ENCODE assay signal across 10 mouse cellular contexts in genomic region chr7:4671956-4672355, GRCm38 (mm10). TPM values are rescaled to one million over a fixed set of nuclear protein-coding genes. Genes with fewer than 3 reads are reported as not detected.
A peak's percentile ranks its signal among the peaks of the same experiment; 100 is the strongest.
DNase-seq lines count a peak whose midpoint lies in the region; ATAC-seq and TF ChIP-seq lines count a peak whose summit lies in the region.
"Had no signal": no experiment of that assay in that cellular context is flagged by ENCODE, and none has a peak within 500 bp of the region (broad histone marks: within the 10 kb centered on the region; RNA-seq: fewer than 3 reads in every experiment).

No protein-coding gene starts in this region.

- no peak for TF ChIP-seq CTCF in stomach, postnatal 0 days (IDR thresholded peaks at IDR 0.05; ENCODE audit: low read depth)

- no peak overlapping the region for H3K4me2 ChIP-seq in liver, embryonic 15.5 days
- H3K4me2 ChIP-seq in stomach, postnatal 0 days (replicated peaks; ENCODE audit: low read depth): no peak overlapping the region

- 71% methylated on average over 4 of the region's 4 CpGs for WGBS in liver, embryonic 15.5 days (ENCODE audit: insufficient replicate concordance)
- 59% methylated on average over 4 of the region's 4 CpGs for WGBS in stomach, postnatal 0 days

- H3K4me3 ChIP-seq in liver, embryonic 15.5 days (replicated peaks): no peak overlapping the region
- H3K4me3 ChIP-seq in stomach, postnatal 0 days (ENCODE audit: low read depth, low read length): no peak overlapping the region
- H3K4me3 ChIP-seq: erythroblast, embryonic 14.5 days; midbrain, embryonic 10.5 days had no signal

- DNase-seq in urinary bladder, postnatal 14 days (ENCODE audit: low spot score): peak; percentile 28
- DNase-seq in urinary bladder, adult 2 months (ENCODE audit: low spot score): no peak
- peak; percentile 34 for DNase-seq in forelimb bud, embryonic 11.5 days (ENCODE audit: low read depth, low spot score)
- DNase-seq in stomach, postnatal 0 days (ENCODE audit: low spot score): no peak
- no peak for DNase-seq in spleen, adult 12 weeks (ENCODE audit: low spot score)
- DNase-seq in ovary, postnatal 36 days (ENCODE audit: low spot score): no peak
- no peak for DNase-seq in cerebellum, postnatal 10 days

- H3K9me3 ChIP-seq in liver, embryonic 15.5 days (replicated peaks): no peaks in the 10 kb centered on the region
- H3K9me3 ChIP-seq in stomach, postnatal 0 days (ENCODE audit: control insufficient read depth, low read length): no peaks in the 10 kb centered on the region
- H3K9me3 ChIP-seq: midbrain, embryonic 10.5 days had no signal

- no peaks in the 10 kb centered on the region for H3K27me3 ChIP-seq in liver, embryonic 15.5 days
- H3K27me3 ChIP-seq in stomach, postnatal 0 days (ENCODE audit: control insufficient read depth, insufficient read depth, low read length): no peaks in the 10 kb centered on the region

- H3K4me1 ChIP-seq in liver, embryonic 15.5 days (replicated peaks): peaks cover 49% of the 10 kb centered on the region
- no peaks in the 10 kb centered on the region for H3K4me1 ChIP-seq in stomach, postnatal 0 days (replicated peaks; ENCODE audit: control insufficient read depth, insufficient read depth)
- H3K4me1 ChIP-seq: midbrain, embryonic 10.5 days had no signal

- no peak for TF ChIP-seq EP300 in stomach, postnatal 0 days (optimal IDR thresholded peaks at IDR 0.05)

- no peak for ATAC-seq in liver, embryonic 15.5 days (ENCODE audit: insufficient read depth)
- peak; percentile 59; the same call in 1 of the 2 replicates for ATAC-seq in stomach, postnatal 0 days (ENCODE audit: low FRiP score, low TSS enrichment)

- no peak overlapping the region for H3K9ac ChIP-seq in liver, embryonic 15.5 days
- no peak overlapping the region; the same call in 1 of the 2 replicates for H3K9ac ChIP-seq in stomach, postnatal 0 days (ENCODE audit: low read length)

- H3K36me3 ChIP-seq in liver, embryonic 15.5 days (replicated peaks): peaks cover 59% of the 10 kb centered on the region
- peaks cover 7% of the 10 kb centered on the region for H3K36me3 ChIP-seq in stomach, postnatal 0 days (ENCODE audit: control insufficient read depth, insufficient read depth, low read length)

- H3K27ac ChIP-seq in liver, embryonic 15.5 days (replicated peaks): peak overlapping the region; percentile 79
- H3K27ac ChIP-seq in stomach, postnatal 0 days (replicated peaks): 0 out of 2 replicates have a peak overlapping the region, but pooled peaks have one; percentile 18
- H3K27ac ChIP-seq: midbrain, embryonic 10.5 days had no signal

RNA-seq across cellular contexts. Expression of gene Hspbp1, which starts 12.9 kb away (rescaled TPM):
- polyA plus RNA-seq in urinary bladder, adult 2 months (2012; rRNA removed): 33.0 and 33.5 TPM in 2 replicates
- 54.4 and 58.1 TPM in 2 replicates for polyA plus RNA-seq in liver, embryonic 15.5 days (2015; fragmentation: Nextera tagmentation; extraction: Ambion mirVana)
- 59.1 and 60.7 TPM in 2 replicates for polyA plus RNA-seq in stomach, postnatal 0 days (2015; fragmentation: Nextera tagmentation; extraction: Ambion mirVana)

RNA-seq across cellular contexts. Expression of gene Ppp6r1, which starts 13.1 kb away (rescaled TPM):
- 130 and 140 TPM in 2 replicates for polyA plus RNA-seq in urinary bladder, adult 2 months (2012; rRNA removed)
- polyA plus RNA-seq in liver, embryonic 15.5 days (2015; fragmentation: Nextera tagmentation; extraction: Ambion mirVana): 6.5 and 8.1 TPM in 2 replicates
- 3.9 and 6.2 TPM in 2 replicates for polyA plus RNA-seq in stomach, postnatal 0 days (2015; fragmentation: Nextera tagmentation; extraction: Ambion mirVana)

RNA-seq across cellular contexts. Expression of gene Brsk1, which starts 18.4 kb away (rescaled TPM):
- polyA plus RNA-seq in urinary bladder, adult 2 months (2012; rRNA removed): 10.1 and 12.8 TPM in 2 replicates
- 0.03 and 0.12 TPM in 2 replicates for polyA plus RNA-seq in liver, embryonic 15.5 days (2015; fragmentation: Nextera tagmentation; extraction: Ambion mirVana)
- polyA plus RNA-seq in stomach, postnatal 0 days (2015; fragmentation: Nextera tagmentation; extraction: Ambion mirVana): 0.36 and 0.42 TPM in 2 replicates

RNA-seq across cellular contexts. Expression of gene Tmem86b, which starts 40.7 kb away (rescaled TPM):
- 15.5 and 19.2 TPM in 2 replicates for polyA plus RNA-seq in urinary bladder, adult 2 months (2012; rRNA removed)
- 34.4 and 39.1 TPM in 2 replicates for polyA plus RNA-seq in liver, embryonic 15.5 days (2015; fragmentation: Nextera tagmentation; extraction: Ambion mirVana)
- 0.22 and 0.23 TPM in 2 replicates for polyA plus RNA-seq in stomach, postnatal 0 days (2015; fragmentation: Nextera tagmentation; extraction: Ambion mirVana)

RNA-seq across cellular contexts. Expression of gene Tmem150b, which starts 53.1 kb away (rescaled TPM):
- polyA plus RNA-seq in urinary bladder, adult 2 months (2012; rRNA removed): 0.99 and 1.1 TPM in 2 replicates
- 0.14 and 0.37 TPM in 2 replicates for polyA plus RNA-seq in liver, embryonic 15.5 days (2015; fragmentation: Nextera tagmentation; extraction: Ambion mirVana)
- 2.2 and 2.4 TPM in 2 replicates for polyA plus RNA-seq in stomach, postnatal 0 days (2015; fragmentation: Nextera tagmentation; extraction: Ambion mirVana)
- polyA plus RNA-seq: erythroblast, embryonic 14.5 days had no signal

Comparison
In these comparisons a context has a peak if more than half of its experiments do, and no peak if none do; other contexts are left out.
1. DNase-seq: peak in urinary bladder, postnatal 14 days (single experiment) and forelimb bud, embryonic 11.5 days (single experiment); none in urinary bladder, adult 2 months (single experiment), stomach, postnatal 0 days (single experiment), spleen, adult 12 weeks (single experiment), ovary, postnatal 36 days (single experiment) and cerebellum, postnatal 10 days (0 of 2).
2. RNA of gene Ppp6r1, which starts 13.1 kb away (polyA plus RNA-seq): 130 to 140 TPM in urinary bladder, adult 2 months; 6.5 to 8.1 TPM in liver, embryonic 15.5 days and 3.9 to 6.2 TPM in stomach, postnatal 0 days; every median in the first group is over 10 times any median in the second.